Mouse (Mus musculus): ENCODE measurements around the gene Smad5. TPM values are rescaled to one million over a fixed set of nuclear protein-coding genes. Genes with fewer than 3 reads are reported as not detected.

Smad5 gene
- total and polyA plus RNA-seq, 3 experiments, result 8.0 to 11.3 TPM; not detected in 1

DNA sequence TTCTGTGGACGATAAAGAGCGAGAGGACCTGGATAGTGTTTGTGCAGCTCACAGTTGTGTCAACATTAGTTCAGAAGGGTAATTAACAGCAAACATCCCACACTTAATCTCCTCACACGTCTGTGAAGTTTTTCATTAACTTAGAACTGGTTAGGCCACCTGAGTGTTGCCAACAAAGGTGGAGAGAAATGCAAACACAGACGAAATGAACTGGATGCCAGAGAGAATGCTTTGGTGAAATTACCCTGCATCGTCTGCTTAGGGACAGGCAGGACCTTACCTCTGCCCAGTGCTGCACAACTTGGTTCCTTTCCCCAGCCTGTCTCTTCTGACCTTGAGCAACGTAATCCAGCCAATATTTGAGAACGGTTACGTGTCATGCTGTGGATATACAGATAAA lies 44.7 kb downstream of the Smad5 start:
- Histone ChIP-seq H3K36me3 (ENCODE audit: control insufficient read depth in 1 of 2, insufficient read depth in 2 of 2, low read length in 2 of 2) (no peaks in the 10 kb centered on the region), H3K4me1 (ENCODE audit: control insufficient read depth in 1 of 2, insufficient read depth in 2 of 2, low read length in 2 of 2) (no peaks in the 10 kb centered on the region), H3K9ac (ENCODE audit: control insufficient read depth, low read depth, low read length, poor library complexity, severe bottlenecking) (no peak overlapping the region), H3K9me3 (replicated peaks; ENCODE audit: insufficient read depth, low read length) (no peaks in the 10 kb centered on the region), H3K4me3 (ENCODE audit: control insufficient read depth in 1 of 2, insufficient read depth in 1 of 2, low read depth in 2 of 2, low read length in 2 of 2) (no peak overlapping the region), H3K79me2 (ENCODE audit: control insufficient read depth, insufficient read depth, low read length, poor library complexity) (no peaks in the 10 kb centered on the region), H3K27me3 (ENCODE audit: control insufficient read depth in 1 of 2, insufficient read depth in 2 of 2, low read length in 2 of 2) (no peaks in the 10 kb centered on the region), H3K27ac (ENCODE audit: control insufficient read depth, low read depth, low read length) (no peak overlapping the region)
- TF ChIP-seq MYC (IDR thresholded peaks at IDR 0.05; ENCODE audit: low read depth, low read length) (no peak), NRF1 (IDR thresholded peaks at IDR 0.05; ENCODE audit: insufficient read depth, low read depth, low read length, poor library complexity, severe bottlenecking) (no peak), JUND (IDR thresholded peaks at IDR 0.05; ENCODE audit: low read depth, low read length) (no peak), POLR2A (IDR thresholded peaks at IDR 0.05; ENCODE audit: control insufficient read depth in 1 of 2, insufficient read depth in 1 of 2, low read depth in 1 of 2, low read length in 2 of 2, poor library complexity in 1 of 2) (no peak), ETS1 (IDR thresholded peaks at IDR 0.05; ENCODE audit: low read depth, low read length) (no peak), MXI1 (IDR thresholded peaks at IDR 0.05; ENCODE audit: low read depth, low read length) (no peak), RCOR1 (IDR thresholded peaks at IDR 0.05; ENCODE audit: low read depth, low read length) (no peak), HCFC1 (IDR thresholded peaks at IDR 0.05; ENCODE audit: low read depth, low read length) (no peak), MAZ (IDR thresholded peaks at IDR 0.05; ENCODE audit: low read depth, low read length) (no peak)
- DNase-seq (ENCODE audit: low read depth, low spot score), result no peak

GRCm38 (mm10) chr13:56749377-56749776 lies 46.6 kb downstream of the Smad5 start:
- Histone ChIP-seq H3K27me3 (ENCODE audit: control insufficient read depth in 1 of 2, insufficient read depth in 2 of 2, low read length in 2 of 2) (no peaks in the 10 kb centered on the region), H3K79me2 (ENCODE audit: control insufficient read depth, insufficient read depth, low read length, poor library complexity) (no peaks in the 10 kb centered on the region), H3K36me3 (ENCODE audit: control insufficient read depth in 1 of 2, insufficient read depth in 2 of 2, low read length in 2 of 2) (no peaks in the 10 kb centered on the region), H3K9me3 (replicated peaks; ENCODE audit: insufficient read depth, low read length) (no peaks in the 10 kb centered on the region), H3K9ac (ENCODE audit: control insufficient read depth, low read depth, low read length, poor library complexity, severe bottlenecking) (no peak overlapping the region), H3K4me3 (ENCODE audit: control insufficient read depth in 1 of 2, insufficient read depth in 1 of 2, low read depth in 2 of 2, low read length in 2 of 2) (no peak overlapping the region), H3K4me1 (ENCODE audit: control insufficient read depth in 1 of 2, insufficient read depth in 2 of 2, low read length in 2 of 2) (no peaks in the 10 kb centered on the region), H3K27ac (ENCODE audit: control insufficient read depth, low read depth, low read length) (no peak overlapping the region)
- TF ChIP-seq POLR2AphosphoS2 (IDR thresholded peaks at IDR 0.05; ENCODE audit: low read length) (no peak), MYB (IDR thresholded peaks at IDR 0.05; ENCODE audit: low read depth, low read length) (no peak), ELF1 (IDR thresholded peaks at IDR 0.05; ENCODE audit: low read depth, low read length) (no peak), KAT2A (conservative IDR thresholded peaks at IDR 0.05; ENCODE audit: low read depth, low read length) (no peak), ZKSCAN1 (IDR thresholded peaks at IDR 0.05; ENCODE audit: low read depth, low read length) (no peak)
- DNase-seq (ENCODE audit: low read depth, low spot score), result no peak

DNA sequence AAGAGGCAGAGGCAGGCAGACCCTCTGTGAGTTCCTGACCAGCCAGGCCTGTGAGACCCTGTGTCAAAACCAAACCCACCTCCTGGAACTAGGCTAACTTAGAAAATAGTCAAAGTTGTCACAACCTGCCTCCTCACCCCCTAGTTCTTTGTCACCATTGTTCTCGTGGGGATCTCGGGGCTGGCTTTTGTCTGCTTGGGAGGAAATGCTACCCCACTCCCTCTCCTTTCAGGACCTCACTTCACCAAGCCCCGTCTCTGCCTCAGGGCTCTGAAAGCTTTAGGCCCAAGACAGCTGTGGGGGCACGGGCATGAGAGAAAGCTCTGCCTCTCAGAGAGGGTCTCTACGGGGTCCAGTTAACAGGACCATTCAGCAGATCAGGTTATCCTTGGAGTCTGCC lies 49.0 kb downstream of the Smad5 start:
- Histone ChIP-seq H3K27ac (ENCODE audit: control insufficient read depth, low read depth, low read length) (no peak overlapping the region), H3K9ac (ENCODE audit: control insufficient read depth, low read depth, low read length, poor library complexity, severe bottlenecking) (no peak overlapping the region), H3K36me3 (ENCODE audit: control insufficient read depth in 1 of 2, insufficient read depth in 2 of 2, low read length in 2 of 2) (no peaks in the 10 kb centered on the region), H3K4me1 (ENCODE audit: control insufficient read depth in 1 of 2, insufficient read depth in 2 of 2, low read length in 2 of 2) (no peaks in the 10 kb centered on the region), H3K27me3 (ENCODE audit: control insufficient read depth in 1 of 2, insufficient read depth in 2 of 2, low read length in 2 of 2) (no peaks in the 10 kb centered on the region), H3K4me3 (ENCODE audit: control insufficient read depth in 1 of 2, insufficient read depth in 1 of 2, low read depth in 2 of 2, low read length in 2 of 2) (no peak overlapping the region), H3K9me3 (replicated peaks; ENCODE audit: insufficient read depth, low read length) (no peaks in the 10 kb centered on the region), H3K79me2 (ENCODE audit: control insufficient read depth, insufficient read depth, low read length, poor library complexity) (no peaks in the 10 kb centered on the region)
- TF ChIP-seq BHLHE40 (IDR thresholded peaks at IDR 0.05; ENCODE audit: borderline replicate concordance, low read depth, low read length), result no peak
- no peak for TF ChIP-seq POLR2A (IDR thresholded peaks at IDR 0.05; ENCODE audit: control insufficient read depth in 1 of 2, insufficient read depth in 1 of 2, low read depth in 1 of 2, low read length in 2 of 2, poor library complexity in 1 of 2)
- TF ChIP-seq E2F4 (IDR thresholded peaks at IDR 0.05; ENCODE audit: borderline replicate concordance, low read depth, low read length), result no peak
- TF ChIP-seq TCF12 (IDR thresholded peaks at IDR 0.05; ENCODE audit: low read depth, low read length), result no peak
- TF ChIP-seq GABPA (IDR thresholded peaks at IDR 0.05; ENCODE audit: low read depth, low read length), result no peak
- TF ChIP-seq MYB (IDR thresholded peaks at IDR 0.05; ENCODE audit: low read depth, low read length), result no peak
- TF ChIP-seq UBTF (IDR thresholded peaks at IDR 0.05; ENCODE audit: borderline replicate concordance, insufficient read depth, low read depth, low read length), result no peak
- TF ChIP-seq RAD21 (IDR thresholded peaks at IDR 0.05; ENCODE audit: low read depth, low read length), result no peak
- TF ChIP-seq USF1 (IDR thresholded peaks at IDR 0.05; ENCODE audit: low read depth, low read length), result no peak
- no peak for TF ChIP-seq EP300 (IDR thresholded peaks at IDR 0.05; ENCODE audit: low read depth in 1 of 2, low read length in 2 of 2)
- no peak for TF ChIP-seq MAX (IDR thresholded peaks at IDR 0.05; ENCODE audit: low read length)
- no peak for TF ChIP-seq ELF1 (IDR thresholded peaks at IDR 0.05; ENCODE audit: low read depth, low read length)
- no peak for DNase-seq (ENCODE audit: low read depth, low spot score)

Data from MEL (cell line).